Mouse (Mus musculus) hematopoietic stem cell, adult 5-6 weeks (primary cell): Measurements from ENCODE around the gene Sox10. TPM values are rescaled to one million over a fixed set of nuclear protein-coding genes. Genes with fewer than 3 reads are reported as not detected.

Source experiments
- ATAC-seq, 2 experiments: fragments of 125-278 bp in 1 of 2; replicated peaks in 1 of 2; 2 replicates each; pipeline ENCODE4 v1.8.0; 2016 to 2017; ENCODE audit warnings: inconsistent platforms in 2 of 2, mild to moderate bottlenecking in 2 of 2, moderate number of reproducible peaks in 2 of 2, low read depth in 1 of 2, moderate TSS enrichment in 1 of 2; ENCODE audit not compliant: low FRiP score in 2 of 2, poor library complexity in 2 of 2, severe bottlenecking in 2 of 2, insufficient read depth in 1 of 2, low TSS enrichment in 1 of 2
- total RNA-seq: library from RNA; stranded (forward); fragments of 172-1452, 232-1000 nt; gene quantifications from 2 replicates; pipeline ENCODE4 v1.2.3, GENCODE M21; 2017

Sox10 gene
- total RNA-seq, 1 experiment from 2014 or later = not detected

DNA sequence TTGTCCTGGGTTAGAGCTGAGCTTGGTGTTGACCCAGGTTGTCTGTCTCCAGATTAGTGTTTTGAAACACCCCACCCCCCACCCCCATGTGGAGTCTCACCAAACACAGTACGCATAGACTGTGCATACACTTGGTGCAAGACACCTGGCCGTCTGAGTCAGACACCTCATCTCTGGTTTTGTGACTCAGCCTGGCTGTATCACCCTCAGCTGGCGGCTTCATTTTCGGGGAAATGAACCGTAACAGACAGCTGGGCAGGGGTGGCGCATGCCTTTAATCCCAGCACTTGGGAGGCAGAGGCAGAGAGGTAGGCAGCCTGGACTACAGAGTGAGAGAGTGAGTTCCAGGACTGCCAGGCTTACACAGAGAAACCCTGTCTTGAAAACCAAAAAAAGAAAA lies 11.9 kb upstream of the Sox10 start:
- ATAC-seq = 0 out of 4 replicates have a peak, but pooled peaks of 1 of the 2 experiments have one; percentile 7

DNA sequence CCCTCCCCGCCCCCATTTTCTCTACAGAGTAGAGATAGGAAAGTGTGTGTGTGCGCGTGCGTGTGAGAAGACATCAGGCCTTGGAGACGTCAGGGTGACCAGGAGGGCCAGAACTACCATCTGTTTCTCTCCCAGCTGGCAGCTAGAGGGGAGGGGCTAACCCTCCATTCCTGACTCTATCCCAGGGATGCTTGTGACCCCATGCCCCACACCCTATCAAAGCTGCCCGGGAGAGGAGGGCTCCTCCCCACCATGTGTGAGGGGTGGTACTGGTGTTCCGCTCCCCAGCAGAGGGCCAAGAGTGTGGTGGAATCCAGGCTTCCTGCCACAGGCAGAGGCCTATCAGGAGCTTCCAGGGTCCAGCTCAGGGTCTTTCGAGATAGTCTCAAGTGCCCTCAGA lies 1.7 kb upstream of the Sox10 start:
- ATAC-seq = no peak

DNA sequence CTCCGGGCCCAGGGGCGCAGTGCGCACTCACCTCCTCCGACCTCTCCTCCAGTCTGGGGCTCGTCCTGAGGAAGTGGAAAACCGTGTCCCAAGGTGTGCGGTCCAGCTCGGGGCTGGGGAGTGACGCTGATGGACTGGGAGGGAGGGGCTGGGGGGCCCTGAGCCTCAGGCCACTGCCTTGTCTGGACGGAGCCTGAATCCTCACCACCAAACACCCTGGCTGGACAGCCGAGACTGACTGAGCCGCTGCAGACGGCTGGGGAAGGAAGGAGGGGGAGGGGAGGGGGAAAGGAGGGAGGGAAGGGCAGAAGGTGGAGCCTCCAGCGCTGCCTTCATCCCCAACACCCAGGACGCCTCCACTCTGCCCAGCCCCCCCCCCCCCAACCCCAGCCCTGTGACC lies 789 bp downstream of the Sox10 start:
- ATAC-seq = no peak

DNA sequence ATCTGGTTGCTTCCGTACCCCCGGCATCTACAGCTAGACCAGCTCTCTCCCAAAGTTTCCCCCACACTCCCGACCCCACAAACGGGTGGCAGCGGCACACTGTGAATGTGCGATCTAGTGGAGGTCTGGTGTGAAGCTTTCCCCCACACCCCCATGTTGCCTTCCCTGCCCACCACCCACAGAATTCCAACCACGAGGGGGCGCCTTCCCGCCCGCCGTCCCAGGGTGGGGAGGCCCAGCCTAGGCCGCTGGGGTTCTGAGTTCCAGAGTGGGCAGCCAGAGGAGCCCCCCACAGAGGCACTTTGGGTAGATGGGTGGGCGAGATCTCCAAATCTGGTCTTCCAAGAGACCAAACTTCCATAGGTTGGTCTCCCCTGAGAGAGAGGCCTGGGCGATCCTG lies 2.2 kb downstream of the Sox10 start:
- no peak for ATAC-seq

DNA sequence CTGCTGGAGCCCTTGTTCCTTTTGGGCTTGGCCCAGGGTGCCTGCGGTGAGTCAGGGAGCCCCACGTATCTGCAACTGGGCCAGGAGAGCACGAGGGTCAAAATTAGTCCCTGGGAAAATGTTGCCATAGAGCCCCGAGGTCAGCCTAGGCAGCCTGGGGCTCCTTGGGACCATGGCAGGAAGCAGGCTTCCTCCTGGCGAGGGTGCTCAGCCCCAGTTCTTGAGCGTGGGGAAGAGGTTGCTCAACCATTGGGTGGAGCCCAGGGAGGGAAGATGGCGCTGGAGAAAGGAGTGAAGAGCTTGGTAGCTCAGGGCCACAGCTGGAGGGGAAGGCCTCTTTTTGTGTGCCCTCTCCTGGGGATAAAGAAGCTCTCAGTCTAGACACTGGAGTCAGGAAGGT lies 2.7 kb downstream of the Sox10 start:
- no peak for ATAC-seq

GRCm38 (mm10) chr15:79155572-79155971 lies 9.5 kb downstream of the Sox10 start:
- ATAC-seq = no peak

GRCm38 (mm10) chr15:79152709-79153108 lies 12.3 kb downstream of the Sox10 start:
- no peak for ATAC-seq

DNA sequence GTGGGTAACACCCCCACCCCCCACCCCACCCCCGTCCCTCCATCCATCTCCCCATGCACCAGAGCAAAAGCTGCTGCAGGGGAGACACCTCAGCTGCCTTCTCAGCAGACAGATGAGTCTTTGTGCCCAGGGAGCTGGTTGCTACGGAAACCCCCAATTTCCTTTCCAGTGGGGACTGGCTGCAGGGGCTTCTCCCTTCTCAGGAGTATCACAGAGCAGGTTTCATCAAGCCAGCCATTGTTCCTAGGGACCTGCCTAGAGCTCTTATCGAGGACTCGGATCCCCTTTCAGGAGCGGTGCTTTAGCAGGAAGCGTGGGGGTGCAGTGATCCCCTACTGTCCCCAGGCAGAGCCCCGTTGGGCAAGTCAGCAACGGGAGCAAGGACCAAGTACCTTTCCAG lies 13.2 kb downstream of the Sox10 start:
- no peak for ATAC-seq

- peak; percentile 68 to 72 for ATAC-seq
Measured at GRCm38 (mm10) chr15:79148533-79148932, 16.5 kb downstream of the Sox10 start.

GRCm38 (mm10) chr15:79145522-79145921 lies 19.5 kb downstream of the Sox10 start:
- no peak for ATAC-seq

- ATAC-seq = no peak
Measured at GRCm38 (mm10) chr15:79144021-79144420, 21.0 kb downstream of the Sox10 start.

- ATAC-seq = no peak
Measured at GRCm38 (mm10) chr15:79143316-79143715, 21.7 kb downstream of the Sox10 start.

- 0 out of 4 replicates have a peak, but pooled peaks of 1 of the 2 experiments have one; percentile 3 for ATAC-seq
Measured at GRCm38 (mm10) chr15:79141566-79141917, 23.5 kb downstream of the Sox10 start.

- peak; percentile 91 to 98 for ATAC-seq
Measured at GRCm38 (mm10) chr15:79140866-79141565, 24.0 kb downstream of the Sox10 start, which contains the start of the genes Polr2f and 1700088E04Rik. Gene Polr2f (plus strand): TSS chr15:79141009. Gene 1700088E04Rik (minus strand): TSS chr15:79141253.

DNA sequence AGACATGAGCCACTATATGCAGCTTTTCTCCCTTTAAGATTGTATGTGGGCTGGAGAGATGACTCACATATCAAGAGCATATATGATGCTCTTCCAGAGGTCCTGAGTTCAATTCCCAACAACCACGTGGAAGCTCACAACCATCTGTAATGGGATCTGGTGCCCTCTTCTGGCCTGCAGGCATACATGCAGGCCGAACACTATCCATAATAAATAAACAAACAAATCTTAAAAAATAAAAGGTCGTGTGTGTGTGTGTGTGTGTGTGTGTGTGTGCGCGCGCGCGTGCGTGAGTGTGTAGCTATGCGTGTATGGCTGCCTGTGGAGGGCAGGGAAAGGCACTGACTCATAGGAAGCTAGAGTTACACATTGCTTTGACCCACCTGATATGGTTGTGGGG lies 25.4 kb downstream of the Sox10 start:
- no peak for ATAC-seq

DNA sequence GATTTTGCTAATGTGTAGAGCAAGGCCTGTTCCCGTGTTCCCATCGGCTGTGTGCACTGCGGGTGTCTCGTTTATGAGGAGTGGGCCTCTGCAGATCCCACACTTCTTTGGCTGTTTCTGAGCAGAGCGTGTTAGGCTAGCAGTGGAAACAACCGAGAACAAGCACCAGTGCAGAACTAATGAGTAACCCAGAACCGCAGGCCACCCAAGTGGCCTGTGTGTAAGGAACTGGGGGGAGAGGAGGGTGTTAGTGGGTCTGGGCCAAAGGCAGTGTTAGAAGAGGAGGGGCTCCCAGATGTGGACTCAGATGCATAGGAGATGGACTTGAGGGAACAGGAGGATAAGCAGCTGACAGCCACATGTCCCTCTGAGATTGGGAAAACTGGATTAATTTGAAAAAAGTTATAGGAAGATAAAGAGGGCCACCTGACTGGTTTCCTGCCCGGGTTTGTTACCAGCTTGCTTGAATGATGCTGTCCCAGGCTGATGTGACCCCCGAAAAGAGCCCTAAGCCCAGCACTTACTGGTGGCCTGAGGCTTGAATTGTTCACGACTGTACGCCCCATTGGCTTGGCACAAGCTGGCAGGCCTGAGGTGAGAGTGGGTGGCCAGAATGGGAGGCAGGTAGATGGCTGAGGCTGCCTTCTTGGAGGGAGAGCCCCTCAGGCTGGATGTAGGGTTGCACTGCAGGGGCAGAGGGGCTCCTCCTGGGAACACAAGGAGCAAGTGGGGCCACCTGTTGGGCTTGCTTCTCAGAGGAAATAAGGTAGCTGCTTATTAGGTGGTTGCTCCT lies 29.1 kb downstream of the Sox10 start:
- ATAC-seq = no peak

DNA sequence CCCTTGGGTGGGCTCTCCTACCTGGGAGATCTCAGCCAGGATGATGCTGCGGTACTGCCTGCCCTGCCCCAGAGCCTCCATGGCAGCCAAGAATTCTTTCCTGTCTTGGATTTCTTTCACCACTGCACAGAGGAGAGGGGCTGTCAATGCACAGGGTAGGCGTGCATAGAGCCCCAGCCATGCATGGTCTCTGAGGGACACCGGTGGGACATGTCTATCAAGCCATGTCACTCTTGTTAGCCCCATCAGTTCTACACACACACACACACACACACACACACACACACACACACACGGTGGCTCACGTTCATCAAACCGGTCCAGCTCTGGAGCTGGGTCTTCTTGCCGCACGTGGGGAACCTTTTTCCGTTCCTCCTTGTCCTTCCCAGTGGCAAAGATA lies 29.7 kb downstream of the Sox10 start:
- ATAC-seq = no peak

GRCm38 (mm10) chr15:79134496-79135270 lies 30.4 kb downstream of the Sox10 start:
- ATAC-seq = no peak
